Mouse (Mus musculus) bone marrow, adult 2 months (tissue): ENCODE data around the gene Slc38a2.

Experiments used
- CTCF ChIP-seq: fragments of 200-500 bp; IDR thresholded peaks from 2 replicates; pipeline ENCODE4 v1.5.1; 2011; ENCODE audit warnings: low read length, control low read depth; ENCODE audit not compliant: control insufficient read depth, insufficient read depth
- POLR2A ChIP-seq: fragments of 200-500 bp; IDR thresholded peaks from 2 replicates; pipeline ENCODE4 v1.6.1; 2011; ENCODE audit warnings: low read depth, mild to moderate bottlenecking, control low read depth, low read length, borderline replicate concordance; ENCODE audit not compliant: control insufficient read depth

DNA sequence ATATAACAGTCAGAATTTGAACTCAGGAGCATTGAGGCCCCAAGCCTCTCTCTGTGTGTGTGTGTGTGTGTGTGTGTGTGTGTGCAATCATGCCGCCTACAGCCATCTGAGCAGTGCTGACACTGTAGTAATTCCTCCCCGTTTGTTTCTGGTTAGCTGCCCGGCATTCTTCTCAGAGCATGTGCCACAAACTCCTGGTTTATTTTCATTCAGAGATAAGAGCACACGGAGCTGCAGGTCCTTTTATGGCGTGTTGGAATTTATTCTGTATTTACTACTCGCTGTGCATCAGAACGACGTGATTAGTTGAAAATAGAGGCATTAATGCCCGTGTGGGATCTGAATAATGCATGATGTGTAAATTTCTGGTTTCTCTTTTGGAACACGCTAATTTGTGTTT lies 49.6 kb upstream of the Slc38a2 start:
- TF ChIP-seq POLR2A = no peak
- no peak for TF ChIP-seq CTCF
